Mouse (Mus musculus) lung, adult 2 months (tissue): ENCODE results near the gene Gfod1.

Experiments
- CTCF ChIP-seq: fragments of 200-500 bp; IDR thresholded peaks from 2 replicates; pipeline ENCODE4 v1.5.1; 2011; ENCODE audit warnings: mild to moderate bottlenecking, low read length, control low read depth; ENCODE audit not compliant: insufficient read depth
- POLR2A ChIP-seq: fragments of 200-500 bp; IDR thresholded peaks from 2 replicates; pipeline ENCODE4 v1.6.1; 2011; ENCODE audit warnings: low read depth, mild to moderate bottlenecking, control low read depth, low read length, borderline replicate concordance; ENCODE audit errors: extremely low read depth

DNA sequence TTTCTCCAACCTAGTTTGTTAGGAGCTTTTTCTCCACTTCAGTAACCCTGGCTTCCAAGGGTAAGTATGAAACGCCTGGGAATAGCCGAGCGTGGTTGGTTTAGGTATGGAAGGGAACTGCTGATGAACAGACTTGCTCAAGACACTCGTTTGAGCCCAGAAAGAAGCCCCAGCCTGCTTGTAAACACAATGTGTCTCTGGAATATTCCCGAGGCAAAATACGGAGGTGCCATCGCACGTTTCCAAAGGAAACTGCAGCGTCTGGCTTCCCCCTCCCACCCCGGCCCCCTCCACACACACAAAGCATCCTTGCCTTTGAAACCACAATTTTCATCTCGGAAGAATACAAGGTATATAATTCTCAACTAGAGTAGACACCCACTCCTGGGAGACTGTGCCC is 1.7 kb downstream of the Gfod1 start:
- TF ChIP-seq POLR2A (no peak), CTCF (no peak)
